Mouse (Mus musculus): ENCODE measurements around the gene Mmp14. TPM values are rescaled to one million over a fixed set of nuclear protein-coding genes. Genes with fewer than 3 reads are reported as not detected.
A peak's percentile ranks its signal among the peaks of the same experiment; 100 is the strongest.

Gene Mmp14
- polyA plus RNA-seq, 1 experiment from 2014 or later, result 112 TPM

GRCm38 (mm10) chr14:54398528-54398916 lies 32.9 kb upstream of the Mmp14 start:
- peaks cover 3% of the 10 kb centered on the region; the same call in 1 of the 2 replicates for H3K4me1 ChIP-seq (replicated peaks)
- no peak overlapping the region for H3K4me3 ChIP-seq (replicated peaks)
- ATAC-seq, result no peak
- 59% methylated on average over 7 of the region's 7 CpGs for WGBS
- H3K36me3 ChIP-seq, result 0 out of 2 replicates have a peak, but pooled peaks cover 3% of the 10 kb centered on the region
- no peaks in the 10 kb centered on the region for H3K27me3 ChIP-seq (replicated peaks)
- no peak overlapping the region for H3K9ac ChIP-seq
- H3K4me2 ChIP-seq (replicated peaks), result no peak overlapping the region
- no peak overlapping the region for H3K27ac ChIP-seq
- H3K9me3 ChIP-seq, result no peaks in the 10 kb centered on the region

GRCm38 (mm10) chr14:54398921-54399382 lies 32.5 kb upstream of the Mmp14 start:
- no peak overlapping the region for H3K4me2 ChIP-seq (replicated peaks)
- ATAC-seq, result no peak
- peaks cover 3% of the 10 kb centered on the region; the same call in 1 of the 2 replicates for H3K4me1 ChIP-seq (replicated peaks)
- 35% methylated on average over 8 of the region's 8 CpGs for WGBS
- no peaks in the 10 kb centered on the region for H3K9me3 ChIP-seq
- no peak overlapping the region for H3K9ac ChIP-seq
- 0 out of 2 replicates have a peak, but pooled peaks cover 3% of the 10 kb centered on the region for H3K36me3 ChIP-seq
- H3K27ac ChIP-seq, result no peak overlapping the region
- no peak overlapping the region for H3K4me3 ChIP-seq (replicated peaks)
- no peaks in the 10 kb centered on the region for H3K27me3 ChIP-seq (replicated peaks)

- no peak overlapping the region for H3K4me3 ChIP-seq (replicated peaks)
- WGBS, result 24% methylated on average over 3 of the region's 3 CpGs
- no peaks in the 10 kb centered on the region for H3K27me3 ChIP-seq (replicated peaks)
- H3K36me3 ChIP-seq, result no peaks in the 10 kb centered on the region
- H3K4me2 ChIP-seq (replicated peaks), result no peak overlapping the region
- peak; percentile 71 for ATAC-seq
- no peaks in the 10 kb centered on the region for H3K9me3 ChIP-seq
- no peak overlapping the region for H3K9ac ChIP-seq
- peaks cover 3% of the 10 kb centered on the region; the same call in 1 of the 2 replicates for H3K4me1 ChIP-seq (replicated peaks)
- 0 out of 2 replicates have a peak overlapping the region, but pooled peaks have one; percentile 64 for H3K27ac ChIP-seq
Measured at GRCm38 (mm10) chr14:54401723-54402122, 29.7 kb upstream of the Mmp14 start.

GRCm38 (mm10) chr14:54408336-54409056 lies 22.9 kb upstream of the Mmp14 start:
- Histone ChIP-seq H3K9me3 (no peaks in the 10 kb centered on the region), H3K36me3 (no peaks in the 10 kb centered on the region), H3K4me1 (replicated peaks) (peaks cover 6% of the 10 kb centered on the region), H3K27me3 (replicated peaks) (no peaks in the 10 kb centered on the region), H3K27ac (peak overlapping the region; percentile 86; the same call in 1 of the 2 replicates), H3K4me2 (replicated peaks) (peak overlapping the region; percentile 52), H3K4me3 (replicated peaks) (peak overlapping the region; percentile 29), H3K9ac (peak overlapping the region; percentile 20; the same call in 1 of the 2 replicates)
- WGBS, result 78% methylated on average over 25 of the region's 25 CpGs
- no peak for ATAC-seq

GRCm38 (mm10) chr14:54409057-54409645 lies 22.3 kb upstream of the Mmp14 start:
- Histone ChIP-seq H3K9me3 (no peaks in the 10 kb centered on the region), H3K36me3 (no peaks in the 10 kb centered on the region), H3K9ac (peak overlapping the region; percentile 3; the same call in 1 of the 2 replicates), H3K4me1 (replicated peaks) (peaks cover 12% of the 10 kb centered on the region), H3K27me3 (replicated peaks) (no peaks in the 10 kb centered on the region), H3K4me3 (replicated peaks) (peak overlapping the region; percentile 29), H3K4me2 (replicated peaks) (peak overlapping the region; percentile 52), H3K27ac (peak overlapping the region; percentile 86)
- WGBS, result 62% methylated on average over 7 of the region's 7 CpGs
- ATAC-seq, result no peak

- no peaks in the 10 kb centered on the region for H3K27me3 ChIP-seq (replicated peaks)
- peak overlapping the region; percentile 86 for H3K27ac ChIP-seq
- no peaks in the 10 kb centered on the region for H3K9me3 ChIP-seq
- H3K9ac ChIP-seq, result peak overlapping the region; percentile 49
- H3K36me3 ChIP-seq, result no peaks in the 10 kb centered on the region
- peak; percentile 90 for ATAC-seq
- H3K4me2 ChIP-seq (replicated peaks), result peak overlapping the region; percentile 52
- H3K4me3 ChIP-seq (replicated peaks), result peak overlapping the region; percentile 29
- H3K4me1 ChIP-seq (replicated peaks), result peaks cover 17% of the 10 kb centered on the region
- 29% methylated on average over 17 of the region's 17 CpGs for WGBS
Measured at GRCm38 (mm10) chr14:54409980-54410810, 21.2 kb upstream of the Mmp14 start.

GRCm38 (mm10) chr14:54412000-54412576 lies 19.3 kb upstream of the Mmp14 start:
- ATAC-seq, result no peak
- Histone ChIP-seq H3K9ac (no peak overlapping the region), H3K4me2 (replicated peaks) (no peak overlapping the region), H3K9me3 (no peaks in the 10 kb centered on the region), H3K36me3 (no peaks in the 10 kb centered on the region), H3K27ac (no peak overlapping the region), H3K27me3 (replicated peaks) (no peaks in the 10 kb centered on the region), H3K4me1 (replicated peaks) (peaks cover 21% of the 10 kb centered on the region), H3K4me3 (replicated peaks) (no peak overlapping the region)
- WGBS, result 68% methylated on average over 9 of the region's 9 CpGs

GRCm38 (mm10) chr14:54412629-54413170 lies 18.7 kb upstream of the Mmp14 start:
- no peak for ATAC-seq
- 53% methylated on average over 2 of the region's 2 CpGs for WGBS
- Histone ChIP-seq H3K27ac (peak overlapping the region; percentile 51; the same call in 1 of the 2 replicates), H3K27me3 (replicated peaks) (no peaks in the 10 kb centered on the region), H3K36me3 (no peaks in the 10 kb centered on the region), H3K4me3 (replicated peaks) (no peak overlapping the region), H3K4me2 (replicated peaks) (peak overlapping the region; percentile 53), H3K9me3 (no peaks in the 10 kb centered on the region), H3K4me1 (replicated peaks) (peaks cover 26% of the 10 kb centered on the region), H3K9ac (no peak overlapping the region)

- H3K4me3 ChIP-seq (replicated peaks), result peak overlapping the region; percentile 9; the same call in 1 of the 2 replicates
- no peaks in the 10 kb centered on the region; the same call in 1 of the 2 replicates for H3K9me3 ChIP-seq
- no peak for ATAC-seq
- 16% methylated on average over 18 of the region's 18 CpGs for WGBS
- H3K27me3 ChIP-seq (replicated peaks), result no peaks in the 10 kb centered on the region
- H3K4me1 ChIP-seq (replicated peaks), result peaks cover 28% of the 10 kb centered on the region
- H3K9ac ChIP-seq, result peak overlapping the region; percentile 34
- H3K4me2 ChIP-seq (replicated peaks), result peak overlapping the region; percentile 53
- no peaks in the 10 kb centered on the region for H3K36me3 ChIP-seq
- H3K27ac ChIP-seq, result peak overlapping the region; percentile 68
Measured at GRCm38 (mm10) chr14:54413877-54414700, 17.3 kb upstream of the Mmp14 start.

- H3K27ac ChIP-seq, result 0 out of 2 replicates have a peak overlapping the region, but pooled peaks have one; percentile 25
- H3K27me3 ChIP-seq (replicated peaks), result no peaks in the 10 kb centered on the region
- no peak overlapping the region for H3K4me3 ChIP-seq (replicated peaks)
- peaks cover 28% of the 10 kb centered on the region for H3K4me1 ChIP-seq (replicated peaks)
- no peaks in the 10 kb centered on the region; the same call in 1 of the 2 replicates for H3K9me3 ChIP-seq
- 26% methylated on average over 13 of the region's 13 CpGs for WGBS
- peak; percentile 19; the same call in 1 of the 2 replicates for ATAC-seq
- peak overlapping the region; percentile 18; the same call in 1 of the 2 replicates for H3K4me2 ChIP-seq (replicated peaks)
- no peaks in the 10 kb centered on the region for H3K36me3 ChIP-seq
- no peak overlapping the region for H3K9ac ChIP-seq
Measured at GRCm38 (mm10) chr14:54415241-54416020, 16.0 kb upstream of the Mmp14 start.
